Mouse (Mus musculus): ENCODE measurements at regions not wholly inside any gene's neighbourhood (a gene's known extent, or its start where the extent isn't known, plus 50 kb on each side); places are given as distances from the start of the nearest gene placed in this dataset.

GRCm38 (mm10) chr11:7010858-7011257 is 52.4 kb upstream of the Adcy1 start:
- Histone ChIP-seq H3K27ac (no peak overlapping the region), H3K36me3 (no peaks in the 10 kb centered on the region), H3K9ac (no peak overlapping the region), H3K9me3 (replicated peaks) (no peaks in the 10 kb centered on the region), H3K4me2 (no peak overlapping the region), H3K4me1 (no peaks in the 10 kb centered on the region), H3K27me3 (no peaks in the 10 kb centered on the region), H3K4me3 (replicated peaks) (no peak overlapping the region)
- no peak for ATAC-seq (replicated peaks; ENCODE audit: low FRiP score)
- 88% methylated on average over 3 of the region's 3 CpGs for WGBS

DNA sequence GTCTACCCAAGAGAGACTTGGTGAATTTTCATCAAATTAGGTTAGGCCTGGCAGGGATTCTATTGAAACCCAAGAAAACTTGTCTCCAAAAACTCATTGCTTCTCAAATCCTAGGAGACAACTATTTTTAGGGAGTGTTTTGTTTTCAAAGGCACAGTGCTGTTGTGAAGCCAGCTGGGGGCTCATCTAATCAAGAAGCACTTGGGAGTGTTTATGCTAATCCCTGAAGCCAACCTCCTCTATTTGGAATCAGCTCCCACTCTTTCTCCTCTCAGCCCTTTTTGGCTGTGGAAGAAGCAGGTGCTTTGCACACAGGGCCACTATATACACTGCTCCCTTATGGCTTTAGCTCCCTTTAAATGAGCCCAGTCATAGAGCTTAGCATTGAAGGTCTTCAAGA is 64.0 kb upstream of the Adcy1 start:
- Histone ChIP-seq H3K9ac (no peak overlapping the region), H3K36me3 (no peaks in the 10 kb centered on the region)

GRCm38 (mm10) chr11:6998810-6999209 is 64.5 kb upstream of the Adcy1 start:
- Histone ChIP-seq H3K9me3 (replicated peaks) (no peaks in the 10 kb centered on the region), H3K27me3 (no peaks in the 10 kb centered on the region), H3K27ac (0 out of 2 replicates have a peak overlapping the region, but pooled peaks have one; percentile 28), H3K4me3 (replicated peaks) (no peak overlapping the region), H3K36me3 (no peaks in the 10 kb centered on the region), H3K9ac (no peak overlapping the region), H3K4me2 (no peak overlapping the region), H3K4me1 (peaks cover 27% of the 10 kb centered on the region)
- WGBS = 67% methylated on average over 1 of the region's 1 CpGs
- peak; percentile 50; the same call in 1 of the 2 replicates for ATAC-seq (replicated peaks; ENCODE audit: low FRiP score)

More for the DNA sequence above, 64.0 kb upstream of the Adcy1 start:
- Histone ChIP-seq H3K27me3 (no peaks in the 10 kb centered on the region), H3K9me3 (replicated peaks) (no peaks in the 10 kb centered on the region), H3K4me1 (peaks cover 27% of the 10 kb centered on the region), H3K4me3 (replicated peaks) (no peak overlapping the region), H3K27ac (0 out of 2 replicates have a peak overlapping the region, but pooled peaks have one; percentile 10), H3K4me2 (no peak overlapping the region)
- ATAC-seq (replicated peaks; ENCODE audit: low FRiP score) = no peak

GRCm38 (mm10) chr11:6997508-6997907 is 65.8 kb upstream of the Adcy1 start:
- WGBS = 50% methylated on average over 6 of the region's 6 CpGs
- H3K4me2 ChIP-seq = no peak overlapping the region
- no peaks in the 10 kb centered on the region for H3K27me3 ChIP-seq
- peak; percentile 49; the same call in 1 of the 2 replicates for ATAC-seq (replicated peaks; ENCODE audit: low FRiP score)
- H3K4me3 ChIP-seq (replicated peaks) = no peak overlapping the region
- H3K27ac ChIP-seq = no peak overlapping the region
- no peaks in the 10 kb centered on the region for H3K36me3 ChIP-seq
- no peak overlapping the region for H3K9ac ChIP-seq
- no peaks in the 10 kb centered on the region for H3K9me3 ChIP-seq (replicated peaks)
- peaks cover 27% of the 10 kb centered on the region for H3K4me1 ChIP-seq

GRCm38 (mm10) chr11:6993731-6994130 is 69.6 kb upstream of the Adcy1 start:
- Histone ChIP-seq H3K9ac (no peak overlapping the region), H3K4me2 (no peak overlapping the region), H3K4me1 (peaks cover 29% of the 10 kb centered on the region), H3K36me3 (no peaks in the 10 kb centered on the region), H3K4me3 (replicated peaks) (no peak overlapping the region), H3K27me3 (no peaks in the 10 kb centered on the region), H3K27ac (no peak overlapping the region), H3K9me3 (replicated peaks) (no peaks in the 10 kb centered on the region)
- 87% methylated on average over 2 of the region's 2 CpGs for WGBS
- no peak for ATAC-seq (replicated peaks; ENCODE audit: low FRiP score)

DNA sequence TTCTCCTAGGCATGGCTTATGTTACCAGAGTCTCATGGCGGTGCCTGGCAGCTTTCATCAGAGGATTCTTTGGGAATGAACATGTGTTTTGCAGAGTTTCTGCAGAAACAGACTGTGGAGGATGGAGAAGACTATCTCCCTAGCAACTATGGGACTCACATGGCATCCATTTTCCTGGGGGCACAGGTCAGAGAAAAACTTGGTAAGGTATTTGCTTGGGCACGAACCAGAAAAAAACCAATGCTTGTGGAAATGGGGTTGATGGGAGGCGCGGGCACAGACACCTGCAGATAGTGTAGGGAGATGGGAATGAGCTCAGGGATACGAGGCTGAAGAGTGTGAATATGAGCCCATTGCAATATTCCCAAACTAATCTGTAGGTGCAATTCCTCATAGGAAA is 71.7 kb upstream of the Adcy1 start:
- Histone ChIP-seq H3K36me3 (no peaks in the 10 kb centered on the region), H3K27me3 (no peaks in the 10 kb centered on the region), H3K27ac (no peak overlapping the region), H3K4me3 (replicated peaks) (no peak overlapping the region), H3K9me3 (replicated peaks) (no peaks in the 10 kb centered on the region), H3K4me1 (peaks cover 11% of the 10 kb centered on the region), H3K9ac (no peak overlapping the region), H3K4me2 (no peak overlapping the region)
- 93% methylated on average over 5 of the region's 5 CpGs for WGBS
- ATAC-seq (replicated peaks; ENCODE audit: low FRiP score) = no peak

GRCm38 (mm10) chr11:6990711-6991110 is 72.6 kb upstream of the Adcy1 start:
- no peak overlapping the region for H3K4me3 ChIP-seq (replicated peaks)
- ATAC-seq (replicated peaks; ENCODE audit: low FRiP score) = no peak
- no peaks in the 10 kb centered on the region for H3K9me3 ChIP-seq (replicated peaks)
- H3K4me1 ChIP-seq = peaks cover 5% of the 10 kb centered on the region; the same call in 1 of the 2 replicates
- H3K36me3 ChIP-seq = no peaks in the 10 kb centered on the region
- no peaks in the 10 kb centered on the region for H3K27me3 ChIP-seq
- H3K4me2 ChIP-seq = no peak overlapping the region
- no peak overlapping the region for H3K27ac ChIP-seq
- 45% methylated on average over 3 of the region's 3 CpGs for WGBS
- H3K9ac ChIP-seq = no peak overlapping the region

GRCm38 (mm10) chr11:6988884-6989824 is 74.1 kb upstream of the Adcy1 start:
- Histone ChIP-seq H3K9ac (no peak overlapping the region), H3K9me3 (replicated peaks) (no peaks in the 10 kb centered on the region), H3K4me2 (no peak overlapping the region), H3K4me3 (replicated peaks) (no peak overlapping the region), H3K27me3 (no peaks in the 10 kb centered on the region), H3K27ac (no peak overlapping the region), H3K4me1 (peaks cover 5% of the 10 kb centered on the region; the same call in 1 of the 2 replicates), H3K36me3 (no peaks in the 10 kb centered on the region)
- 75% methylated on average over 8 of the region's 8 CpGs for WGBS
- no peak for ATAC-seq (replicated peaks; ENCODE audit: low FRiP score)

DNA sequence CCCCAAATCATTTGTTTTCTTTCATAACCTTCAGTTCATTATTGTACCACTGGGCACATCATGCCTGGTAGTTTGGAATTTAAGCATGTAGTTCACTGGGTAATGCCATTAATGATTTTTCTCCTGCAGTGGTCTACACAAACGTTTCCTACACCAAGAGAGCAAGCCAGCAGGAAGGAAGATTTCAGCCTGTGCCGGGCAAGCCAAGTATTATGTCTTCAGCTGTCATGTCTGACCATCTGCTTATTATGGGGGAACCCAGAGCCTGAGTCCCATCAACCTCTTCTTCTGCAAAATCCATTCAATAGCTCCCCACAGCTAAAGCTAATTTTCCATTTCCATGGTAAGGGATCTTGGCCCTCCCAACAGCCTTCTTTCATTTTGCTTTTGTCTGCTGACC is 75.3 kb upstream of the Adcy1 start:
- 49% methylated on average over 2 of the region's 2 CpGs for WGBS
- Histone ChIP-seq H3K4me1 (peaks cover 5% of the 10 kb centered on the region; the same call in 1 of the 2 replicates), H3K4me3 (replicated peaks) (no peak overlapping the region), H3K9ac (no peak overlapping the region), H3K27ac (no peak overlapping the region), H3K36me3 (no peaks in the 10 kb centered on the region), H3K27me3 (no peaks in the 10 kb centered on the region), H3K9me3 (replicated peaks) (no peaks in the 10 kb centered on the region), H3K4me2 (no peak overlapping the region)
- ATAC-seq (replicated peaks; ENCODE audit: low FRiP score) = no peak

DNA sequence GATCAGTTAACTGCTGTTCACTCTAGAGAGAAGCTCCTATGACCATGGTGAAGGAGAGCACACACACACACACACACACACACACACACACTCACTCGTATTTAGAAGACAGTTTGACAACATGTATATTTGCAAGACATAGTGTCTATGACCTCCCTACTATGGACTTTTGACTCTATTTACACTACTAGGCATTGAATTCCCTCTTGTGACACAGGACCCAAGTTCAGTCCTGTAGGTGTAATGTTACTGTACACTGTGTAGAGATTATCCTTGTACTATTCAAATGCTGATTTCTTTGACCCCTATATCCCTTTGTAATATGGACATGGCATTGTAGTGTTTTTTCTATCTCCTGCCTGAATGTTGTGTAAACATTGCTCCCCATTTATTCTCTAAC is 76.2 kb upstream of the Adcy1 start:
- H3K36me3 ChIP-seq = no peaks in the 10 kb centered on the region
- H3K9ac ChIP-seq = no peak overlapping the region
- no peaks in the 10 kb centered on the region for H3K9me3 ChIP-seq (replicated peaks)
- H3K4me3 ChIP-seq (replicated peaks) = no peak overlapping the region
- no peaks in the 10 kb centered on the region for H3K27me3 ChIP-seq
- 55% methylated on average over 1 of the region's 1 CpGs for WGBS
- no peak overlapping the region for H3K4me2 ChIP-seq
- peaks cover 5% of the 10 kb centered on the region; the same call in 1 of the 2 replicates for H3K4me1 ChIP-seq
- no peak overlapping the region for H3K27ac ChIP-seq
- ATAC-seq (replicated peaks; ENCODE audit: low FRiP score) = no peak

- H3K4me3 ChIP-seq (replicated peaks) = no peak overlapping the region
- no peak for ATAC-seq (replicated peaks; ENCODE audit: low FRiP score)
- WGBS = 93% methylated on average over 7 of the region's 7 CpGs
- no peaks in the 10 kb centered on the region for H3K9me3 ChIP-seq (replicated peaks)
- no peak overlapping the region for H3K27ac ChIP-seq
- H3K4me1 ChIP-seq = no peaks in the 10 kb centered on the region
- H3K9ac ChIP-seq = no peak overlapping the region
- no peaks in the 10 kb centered on the region for H3K27me3 ChIP-seq
- H3K4me2 ChIP-seq = no peak overlapping the region
- H3K36me3 ChIP-seq = no peaks in the 10 kb centered on the region
Measured at GRCm38 (mm10) chr11:6982076-6982475, 81.2 kb upstream of the Adcy1 start.

GRCm38 (mm10) chr11:6979656-6980055 is 83.6 kb upstream of the Adcy1 start:
- 94% methylated on average over 3 of the region's 3 CpGs for WGBS
- H3K4me1 ChIP-seq = no peaks in the 10 kb centered on the region
- H3K9me3 ChIP-seq (replicated peaks) = no peaks in the 10 kb centered on the region
- H3K9ac ChIP-seq = no peak overlapping the region
- no peak overlapping the region for H3K4me3 ChIP-seq (replicated peaks)
- no peak overlapping the region for H3K4me2 ChIP-seq
- H3K36me3 ChIP-seq = no peaks in the 10 kb centered on the region
- H3K27ac ChIP-seq = no peak overlapping the region
- no peak for ATAC-seq (replicated peaks; ENCODE audit: low FRiP score)
- no peaks in the 10 kb centered on the region for H3K27me3 ChIP-seq

Measured in kidney, embryonic 15.5 days (tissue).